Mouse (Mus musculus) left cerebral cortex, postnatal 25 days (tissue): ENCODE data around the gene Atrip. TPM values are rescaled to one million over a fixed set of nuclear protein-coding genes. Genes with fewer than 3 reads are reported as not detected.
A peak's percentile ranks its signal among the peaks of the same experiment; 100 is the strongest.

ENCODE experiments used
- DNase-seq, 2 experiments: peaks; one replicate each; pipeline ENCODE4 v3.0.0; 2022; ENCODE audit warnings: low spot score in 2 of 2, mixed read lengths in 1 of 2
- intact Hi-C: fragments of 180-260 bp; cut with DNase I; formaldehyde crosslinking; loops from one replicate; pipeline ENCODE4 v1.15.1; 2025
- total RNA-seq, 2 experiments: library from RNA; stranded (reverse); gene quantifications; 2 replicates each; pipeline ENCODE4 v1.2.3; 2021

Gene Atrip
- total RNA-seq, 2 experiments from 2014 or later = 25.8 to 28.5 TPM

- no peak for DNase-seq
- intact Hi-C loops = no loop called here
These were observed 23.8 kb downstream of the Atrip start for GRCm38 (mm10) chr9:109049996-109050673.

- intact Hi-C loops = no loop called here
- no peak for DNase-seq
These were observed 24.6 kb downstream of the Atrip start for GRCm38 (mm10) chr9:109049316-109049715.

- no peak for DNase-seq
- intact Hi-C loops = no loop called here
These were observed 27.6 kb downstream of the Atrip start for GRCm38 (mm10) chr9:109046306-109046705.

GRCm38 (mm10) chr9:109041351-109041750 lies 32.6 kb downstream of the Atrip start:
- intact Hi-C loops = no loop called here
- DNase-seq = no peak

- intact Hi-C loops = no loop called here
- no peak for DNase-seq
These were observed 33.0 kb downstream of the Atrip start for GRCm38 (mm10) chr9:109040906-109041305.

GRCm38 (mm10) chr9:109040216-109040615 lies 33.7 kb downstream of the Atrip start:
- intact Hi-C loops = no loop called here
- DNase-seq = no peak

GRCm38 (mm10) chr9:109039681-109040080 lies 34.2 kb downstream of the Atrip start:
- DNase-seq = no peak
- intact Hi-C loops = no loop called here

GRCm38 (mm10) chr9:109038901-109039364 lies 35.0 kb downstream of the Atrip start:
- DNase-seq = no peak
- intact Hi-C loops = no loop called here

- intact Hi-C loops = no loop called here
These were observed 35.6 kb downstream of the Atrip start, which contains the start of gene Shisa5 for GRCm38 (mm10) chr9:109038086-109038895. TSS of gene Shisa5 (plus strand) at chr9:109038565.

GRCm38 (mm10) chr9:109032435-109032834 lies 41.5 kb downstream of the Atrip start:
- intact Hi-C loops = no loop called here
- no peak for DNase-seq

More at GRCm38 (mm10) chr9:109038086-109038895, 35.6 kb downstream of the Atrip start, which contains the start of gene Shisa5:
- DNase-seq = peak in 1 of 2 experiments; percentile 17

GRCm38 (mm10) chr9:109031686-109032085 lies 42.2 kb downstream of the Atrip start:
- DNase-seq = no peak

GRCm38 (mm10) chr9:109031001-109031400 lies 42.9 kb downstream of the Atrip start:
- intact Hi-C loops = no loop called here
- DNase-seq = no peak

More at GRCm38 (mm10) chr9:109031686-109032085, 42.2 kb downstream of the Atrip start:
- intact Hi-C loops = no loop called here

- DNase-seq = no peak
- intact Hi-C loops = no loop called here
These were observed 43.6 kb downstream of the Atrip start for GRCm38 (mm10) chr9:109030312-109030711.

GRCm38 (mm10) chr9:109028919-109029318 lies 45.0 kb downstream of the Atrip start:
- intact Hi-C loops = no loop called here
- DNase-seq = no peak

- no peak for DNase-seq
- intact Hi-C loops = no loop called here
These were observed 45.5 kb downstream of the Atrip start for GRCm38 (mm10) chr9:109028421-109028820.

- no peak for DNase-seq
- intact Hi-C loops = no loop called here
These were observed 46.4 kb downstream of the Atrip start for GRCm38 (mm10) chr9:109027521-109027920.

- peak; percentile 51 to 88 for DNase-seq
- intact Hi-C loops = no loop called here
These were observed 50.8 kb downstream of the Atrip start for GRCm38 (mm10) chr9:109022866-109023685.

- no peak for DNase-seq
- intact Hi-C loops = no loop called here
These were observed 52.5 kb downstream of the Atrip start for GRCm38 (mm10) chr9:109021428-109021827.

- no peak for DNase-seq
- intact Hi-C loops = no loop called here
These were observed 56.8 kb downstream of the Atrip start for GRCm38 (mm10) chr9:109016973-109017604.
